Mouse (Mus musculus): ENCODE measurements around the gene Spats1. TPM values are rescaled to one million over a fixed set of nuclear protein-coding genes. Genes with fewer than 3 reads are reported as not detected.
A peak's percentile ranks its signal among the peaks of the same experiment; 100 is the strongest.

Spats1 gene
- polyA plus RNA-seq, 1 experiment from 2014 or later = 1.8 TPM

- Histone ChIP-seq H3K9me3 (no peaks in the 10 kb centered on the region), H3K36me3 (peaks cover 2% of the 10 kb centered on the region; the same call in 1 of the 2 replicates), H3K4me1 (replicated peaks) (peaks cover 14% of the 10 kb centered on the region), H3K27ac (replicated peaks) (no peak overlapping the region), H3K4me2 (no peak overlapping the region), H3K4me3 (no peak overlapping the region), H3K9ac (no peak overlapping the region), H3K27me3 (no peaks in the 10 kb centered on the region)
- ATAC-seq (ENCODE audit: low FRiP score, low read depth) = no peak
- WGBS = 97% methylated on average over 4 of the region's 4 CpGs
Measured at GRCm38 (mm10) chr17:45510871-45511270, 35.7 kb upstream of the Spats1 start.

- Histone ChIP-seq H3K9me3 (no peaks in the 10 kb centered on the region), H3K4me1 (replicated peaks) (peaks cover 14% of the 10 kb centered on the region), H3K36me3 (peaks cover 2% of the 10 kb centered on the region; the same call in 1 of the 2 replicates), H3K4me3 (peak within 1 kb of the TSS; percentile 77), H3K27me3 (no peaks in the 10 kb centered on the region), H3K4me2 (peak within 1 kb of the TSS; percentile 52), H3K27ac (replicated peaks) (peak within 1 kb of the TSS; percentile 95), H3K9ac (peak within 1 kb of the TSS; percentile 79)
- 0% methylated on average over 42 of the region's 42 CpGs for WGBS
- peak; percentile 96 for ATAC-seq (ENCODE audit: low FRiP score, low read depth)
Measured at GRCm38 (mm10) chr17:45506700-45507189, 31.5 kb upstream of the Spats1 start, which contains the start of gene Aars2. Aars2 (plus strand) TSS chr17:45506841.

- 73% methylated on average over 6 of the region's 6 CpGs for WGBS
- H3K9ac ChIP-seq = 0 out of 2 replicates have a peak overlapping the region, but pooled peaks have one; percentile 79
Measured at GRCm38 (mm10) chr17:45505941-45506465, 30.8 kb upstream of the Spats1 start.

GRCm38 (mm10) chr17:45503301-45503973, 28.2 kb upstream of the Spats1 start:
- Histone ChIP-seq H3K4me1 (replicated peaks) (peaks cover 14% of the 10 kb centered on the region), H3K27me3 (no peaks in the 10 kb centered on the region), H3K4me2 (no peak overlapping the region), H3K36me3 (no peaks in the 10 kb centered on the region), H3K9ac (no peak overlapping the region), H3K4me3 (no peak overlapping the region), H3K27ac (replicated peaks) (no peak overlapping the region), H3K9me3 (no peaks in the 10 kb centered on the region)
- WGBS = 66% methylated on average over 5 of the region's 5 CpGs
- no peak for ATAC-seq (ENCODE audit: low FRiP score, low read depth)

More at GRCm38 (mm10) chr17:45505941-45506465, 30.8 kb upstream of the Spats1 start:
- Histone ChIP-seq H3K4me2 (no peak overlapping the region), H3K27me3 (no peaks in the 10 kb centered on the region), H3K4me3 (no peak overlapping the region), H3K36me3 (peaks cover 2% of the 10 kb centered on the region; the same call in 1 of the 2 replicates), H3K4me1 (replicated peaks) (peaks cover 14% of the 10 kb centered on the region), H3K27ac (replicated peaks) (no peak overlapping the region), H3K9me3 (no peaks in the 10 kb centered on the region)
- peak; percentile 9; the same call in 1 of the 2 replicates for ATAC-seq (ENCODE audit: low FRiP score, low read depth)

- Histone ChIP-seq H3K4me2 (no peak overlapping the region), H3K27ac (replicated peaks) (no peak overlapping the region), H3K4me1 (replicated peaks) (peaks cover 9% of the 10 kb centered on the region), H3K27me3 (no peaks in the 10 kb centered on the region), H3K9ac (no peak overlapping the region), H3K36me3 (no peaks in the 10 kb centered on the region), H3K9me3 (no peaks in the 10 kb centered on the region), H3K4me3 (no peak overlapping the region)
- WGBS = 66% methylated on average over 4 of the region's 4 CpGs
- no peak for ATAC-seq (ENCODE audit: low FRiP score, low read depth)
Measured at GRCm38 (mm10) chr17:45502324-45502723, 27.1 kb upstream of the Spats1 start.

GRCm38 (mm10) chr17:45500981-45501380, 25.8 kb upstream of the Spats1 start:
- no peak for ATAC-seq (ENCODE audit: low FRiP score, low read depth)
- H3K9ac ChIP-seq = no peak overlapping the region
- H3K4me1 ChIP-seq (replicated peaks) = no peaks in the 10 kb centered on the region
- 37% methylated on average over 4 of the region's 4 CpGs for WGBS
- H3K9me3 ChIP-seq = no peaks in the 10 kb centered on the region
- no peak overlapping the region for H3K4me3 ChIP-seq
- H3K36me3 ChIP-seq = no peaks in the 10 kb centered on the region
- H3K27ac ChIP-seq (replicated peaks) = no peak overlapping the region
- H3K4me2 ChIP-seq = no peak overlapping the region
- H3K27me3 ChIP-seq = no peaks in the 10 kb centered on the region

GRCm38 (mm10) chr17:45499516-45499915, 24.3 kb upstream of the Spats1 start:
- H3K4me1 ChIP-seq (replicated peaks) = no peaks in the 10 kb centered on the region
- ATAC-seq (ENCODE audit: low FRiP score, low read depth) = no peak
- H3K4me3 ChIP-seq = no peak overlapping the region
- H3K4me2 ChIP-seq = no peak overlapping the region
- H3K36me3 ChIP-seq = no peaks in the 10 kb centered on the region
- no peaks in the 10 kb centered on the region for H3K27me3 ChIP-seq
- no peaks in the 10 kb centered on the region for H3K9me3 ChIP-seq
- WGBS = 67% methylated on average over 2 of the region's 2 CpGs
- no peak overlapping the region for H3K9ac ChIP-seq
- H3K27ac ChIP-seq (replicated peaks) = no peak overlapping the region

GRCm38 (mm10) chr17:45498397-45498796, 23.2 kb upstream of the Spats1 start:
- Histone ChIP-seq H3K4me3 (no peak overlapping the region), H3K36me3 (no peaks in the 10 kb centered on the region), H3K9me3 (no peaks in the 10 kb centered on the region), H3K9ac (no peak overlapping the region), H3K27ac (replicated peaks) (no peak overlapping the region), H3K4me2 (no peak overlapping the region), H3K4me1 (replicated peaks) (no peaks in the 10 kb centered on the region), H3K27me3 (no peaks in the 10 kb centered on the region)
- no peak for ATAC-seq (ENCODE audit: low FRiP score, low read depth)
- WGBS = 84% methylated on average over 13 of the region's 13 CpGs

GRCm38 (mm10) chr17:45495398-45495797, 20.2 kb upstream of the Spats1 start:
- H3K27me3 ChIP-seq = no peaks in the 10 kb centered on the region
- no peak for ATAC-seq (ENCODE audit: low FRiP score, low read depth)
- no peak overlapping the region for H3K4me3 ChIP-seq
- H3K4me1 ChIP-seq (replicated peaks) = no peaks in the 10 kb centered on the region
- H3K9me3 ChIP-seq = no peaks in the 10 kb centered on the region
- H3K9ac ChIP-seq = no peak overlapping the region
- no peak overlapping the region for H3K27ac ChIP-seq (replicated peaks)
- no peaks in the 10 kb centered on the region for H3K36me3 ChIP-seq
- WGBS = 83% methylated on average over 11 of the region's 11 CpGs
- no peak overlapping the region for H3K4me2 ChIP-seq

GRCm38 (mm10) chr17:45490532-45491154, 15.4 kb upstream of the Spats1 start:
- H3K9ac ChIP-seq = no peak overlapping the region
- no peaks in the 10 kb centered on the region for H3K4me1 ChIP-seq (replicated peaks)
- no peak overlapping the region for H3K4me3 ChIP-seq
- no peak overlapping the region for H3K27ac ChIP-seq (replicated peaks)
- H3K9me3 ChIP-seq = no peaks in the 10 kb centered on the region
- H3K4me2 ChIP-seq = no peak overlapping the region
- 79% methylated on average over 13 of the region's 13 CpGs for WGBS
- H3K36me3 ChIP-seq = no peaks in the 10 kb centered on the region
- no peaks in the 10 kb centered on the region for H3K27me3 ChIP-seq
- no peak for ATAC-seq (ENCODE audit: low FRiP score, low read depth)

- H3K36me3 ChIP-seq = no peaks in the 10 kb centered on the region
- WGBS = 82% methylated on average over 6 of the region's 6 CpGs
- no peaks in the 10 kb centered on the region for H3K27me3 ChIP-seq
- no peak overlapping the region for H3K4me3 ChIP-seq
- no peak overlapping the region for H3K9ac ChIP-seq
- H3K4me2 ChIP-seq = no peak overlapping the region
- ATAC-seq (ENCODE audit: low FRiP score, low read depth) = no peak
- H3K9me3 ChIP-seq = no peaks in the 10 kb centered on the region
- no peak overlapping the region for H3K27ac ChIP-seq (replicated peaks)
- no peaks in the 10 kb centered on the region for H3K4me1 ChIP-seq (replicated peaks)
Measured at GRCm38 (mm10) chr17:45489736-45490135, 14.5 kb upstream of the Spats1 start.

Measured in hindbrain, embryonic 15.5 days (tissue).